Mouse (Mus musculus): ENCODE data around the gene Ccdc173. TPM values are rescaled to one million over a fixed set of nuclear protein-coding genes. Genes with fewer than 3 reads are reported as not detected.

The Ccdc173 gene
- polyA plus RNA-seq, 2 experiments from 2014 or later: 3.8 to 4.7 TPM

DNA sequence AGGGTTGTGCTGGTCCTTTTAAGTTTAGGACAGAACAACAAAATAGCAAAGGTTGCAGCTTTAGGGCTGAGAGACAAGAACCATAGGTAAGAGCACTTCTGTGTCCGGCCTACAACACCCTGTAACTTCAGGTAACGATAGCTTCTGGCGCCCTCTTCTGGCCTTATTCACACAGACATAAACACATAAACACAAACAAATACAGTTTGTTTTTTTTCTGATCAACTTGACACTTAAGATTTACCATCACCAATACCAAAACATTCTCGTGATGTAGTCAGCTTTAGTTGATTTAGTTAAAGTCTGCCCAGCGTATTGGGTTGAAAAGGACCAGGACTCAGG lies 10.6 kb downstream of the Ccdc173 start:
- peak; percentile 81 for ATAC-seq

DNA sequence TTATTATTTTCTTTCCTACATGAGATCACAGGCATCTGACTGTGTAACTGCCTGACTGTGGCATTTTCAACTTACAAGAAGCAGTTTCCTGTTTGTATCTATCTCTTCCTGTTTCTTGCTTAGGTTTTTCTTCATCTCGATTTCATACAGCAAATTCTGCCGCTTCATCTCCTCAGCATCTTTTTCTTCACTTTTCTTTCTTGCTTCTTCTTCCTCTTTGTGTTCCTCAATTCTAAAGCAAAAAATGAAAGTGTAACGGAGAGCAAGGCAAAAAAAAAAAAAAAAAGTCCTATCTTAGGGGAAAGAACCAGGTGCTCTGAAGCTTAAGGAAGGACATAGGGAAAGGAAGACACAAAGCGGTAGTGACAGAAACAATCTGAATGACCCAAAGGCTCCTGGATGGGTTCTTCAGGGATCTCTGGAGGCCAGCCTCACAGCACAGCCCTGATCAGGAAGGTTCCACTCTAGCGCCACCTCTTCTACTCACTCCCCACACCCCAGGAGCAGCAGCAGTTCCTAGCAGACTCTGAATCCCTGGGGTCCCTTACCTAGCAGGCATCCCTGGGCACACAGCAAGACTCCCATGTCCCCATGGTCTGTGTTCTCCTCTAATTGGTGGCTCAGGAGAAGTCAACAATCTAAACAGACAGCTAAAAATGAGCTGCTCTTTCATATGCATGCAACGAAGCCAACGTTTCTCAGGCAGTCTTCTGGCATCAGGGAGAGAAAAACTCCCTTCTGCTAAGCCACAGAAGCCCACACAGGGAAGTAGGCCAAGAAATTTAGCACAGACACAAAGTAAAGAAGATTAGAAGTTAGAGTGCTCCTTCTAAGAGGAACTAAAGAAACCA lies 11.2 kb downstream of the Ccdc173 start:
- peak; percentile 64 for ATAC-seq

DNA sequence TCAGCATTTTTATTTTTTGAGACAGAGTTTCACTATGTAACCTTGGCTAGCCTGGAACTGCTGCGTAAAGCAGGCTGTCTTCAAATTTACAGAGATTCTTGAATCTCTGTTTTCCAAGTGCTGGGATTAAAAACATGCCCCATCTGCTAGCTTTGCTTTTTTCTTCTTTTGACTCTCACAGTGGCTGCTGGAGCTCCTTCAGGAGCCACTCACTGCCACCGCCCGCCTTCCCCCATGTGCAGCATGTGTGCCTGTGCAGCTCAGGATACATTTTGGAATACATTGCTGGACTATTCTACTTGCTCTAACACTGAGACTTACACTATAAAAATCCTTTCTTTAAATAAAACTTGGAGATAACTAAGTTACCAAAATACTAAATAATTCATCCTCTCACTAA lies 16.0 kb downstream of the Ccdc173 start:
- no peak for ATAC-seq

DNA sequence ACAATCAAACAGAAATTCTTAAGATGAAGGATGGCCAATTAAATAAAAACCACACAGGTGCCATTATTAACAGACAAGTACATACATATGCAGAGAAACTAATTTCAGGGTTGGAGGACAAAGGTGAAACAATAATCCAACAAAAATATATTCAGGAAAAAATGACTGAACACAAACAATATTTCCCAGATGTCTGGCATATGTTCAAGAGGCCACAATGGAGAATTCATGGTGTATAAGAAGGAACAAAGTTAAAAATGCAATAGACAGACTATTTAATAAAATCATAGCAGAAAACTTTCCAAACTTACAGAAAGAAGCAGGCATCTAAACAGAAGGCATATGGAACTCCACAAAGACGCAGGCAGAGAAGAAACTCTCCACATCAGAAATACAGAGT lies 24.7 kb downstream of the Ccdc173 start:
- no peak for ATAC-seq

DNA sequence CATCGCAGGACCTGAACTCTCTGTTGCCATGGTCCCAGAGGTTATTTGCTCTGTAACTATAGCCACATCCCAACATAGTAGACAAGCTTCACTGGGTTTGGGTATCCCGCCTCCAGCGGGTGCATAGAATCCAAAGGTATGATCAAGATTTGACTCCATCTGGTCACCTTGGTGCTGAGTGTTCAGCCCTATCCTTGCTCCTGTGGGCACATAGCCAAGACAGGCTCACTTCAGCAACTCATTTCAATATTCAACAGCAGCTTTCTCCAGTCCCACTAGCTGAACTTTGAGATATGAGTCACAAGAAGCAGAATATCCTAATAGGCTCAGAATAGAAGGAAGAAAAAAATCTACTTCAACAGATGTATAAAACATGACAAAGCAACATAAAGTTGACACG lies 26.0 kb downstream of the Ccdc173 start:
- ATAC-seq: no peak

DNA sequence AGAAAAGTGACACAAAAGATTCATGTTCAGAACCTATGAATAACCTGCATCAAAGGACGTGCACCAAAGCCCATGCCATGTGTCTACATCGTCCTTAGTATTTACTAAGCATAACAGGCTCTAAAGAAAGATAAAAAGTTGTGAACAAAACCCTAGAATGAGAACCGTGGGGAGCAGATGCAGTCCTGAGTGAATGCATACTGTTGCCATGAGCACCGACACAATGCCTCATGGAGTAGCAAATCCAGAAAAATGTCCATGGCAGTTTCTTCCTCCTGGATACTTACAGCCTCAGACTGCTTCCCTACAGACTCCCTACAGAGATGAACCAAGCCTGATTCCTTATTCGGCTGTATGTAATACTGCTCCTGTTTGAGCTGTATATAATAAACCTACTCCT lies 28.4 kb downstream of the Ccdc173 start:
- ATAC-seq: no peak

DNA sequence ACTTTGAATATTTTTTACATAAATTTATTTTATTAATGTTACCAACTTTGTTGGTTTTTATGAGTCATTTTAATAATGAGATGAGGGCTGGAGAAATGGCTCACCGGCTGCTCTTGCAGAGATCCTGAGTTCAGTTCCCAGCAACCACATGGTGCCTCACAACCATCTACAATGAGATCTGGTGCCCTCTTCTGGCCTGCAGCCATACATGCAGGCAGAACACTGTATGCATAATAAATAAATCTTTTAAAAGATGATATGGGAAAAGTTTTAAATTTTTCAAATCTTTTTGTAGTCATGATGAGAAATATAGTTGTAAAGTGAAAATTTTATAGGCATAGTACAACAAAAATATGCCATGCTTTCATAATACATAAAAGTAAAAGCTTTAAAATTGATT lies 44.3 kb downstream of the Ccdc173 start:
- ATAC-seq: no peak

DNA sequence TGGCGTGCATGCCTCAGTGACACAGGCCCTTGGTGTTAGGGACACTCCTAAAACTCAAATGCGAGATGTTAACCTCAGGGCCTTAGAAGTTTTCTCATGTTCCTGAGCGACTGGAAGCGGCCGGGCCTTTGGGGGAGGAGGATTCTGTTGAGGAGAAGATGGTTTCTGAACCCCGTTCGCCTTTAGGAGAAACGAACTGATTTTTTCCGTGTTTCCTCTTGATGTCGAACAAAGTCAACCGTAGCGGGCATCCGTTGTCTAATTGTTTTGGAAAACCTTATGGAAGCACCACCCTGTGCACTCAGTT lies 65.9 kb downstream of the Ccdc173 start:
- peak; percentile 15 for ATAC-seq

DNA sequence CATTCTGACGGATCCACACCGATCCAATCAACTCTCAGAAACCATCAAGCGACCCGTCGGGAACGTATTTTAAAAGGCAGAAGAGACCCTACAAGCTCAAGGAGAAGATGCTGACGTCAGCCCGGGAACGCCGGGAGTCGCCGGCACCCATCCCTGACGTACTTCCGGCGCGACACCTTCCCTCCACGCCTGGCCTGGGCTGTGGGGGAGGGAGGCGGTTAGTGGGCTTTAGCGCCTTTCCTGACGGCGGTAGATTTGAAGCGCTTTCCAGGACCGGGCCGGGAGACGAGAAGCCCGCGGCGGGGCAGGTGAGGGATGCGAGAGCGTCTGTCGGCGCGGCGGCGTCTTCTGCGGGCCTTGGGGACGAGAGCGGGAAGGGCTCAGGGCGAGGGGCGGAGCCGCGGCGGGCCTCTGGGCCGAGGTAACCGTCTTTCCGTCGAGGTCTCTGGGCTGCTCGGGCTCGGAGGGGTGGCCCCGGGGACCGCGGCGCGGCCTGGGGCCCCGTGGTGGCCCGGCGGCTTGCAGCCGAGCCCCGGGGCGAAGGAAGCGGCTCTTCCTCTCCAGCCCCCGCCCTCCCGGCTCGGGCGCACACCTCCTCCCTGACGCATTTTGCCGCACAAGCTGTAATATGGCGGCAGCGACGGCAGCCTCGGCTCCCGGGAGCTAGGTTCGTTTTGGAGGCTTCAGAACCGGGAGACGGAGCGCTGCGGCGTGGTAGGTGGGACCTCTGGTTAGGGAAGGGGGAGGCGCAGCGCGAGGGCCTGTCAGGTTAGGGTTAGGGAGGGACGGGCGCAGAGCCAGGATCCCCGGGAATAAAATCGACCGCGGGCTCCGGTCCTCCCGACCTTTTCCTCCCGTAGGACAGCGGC lies 66.5 kb downstream of the Ccdc173 start:
- peak; percentile 87 for ATAC-seq

DNA sequence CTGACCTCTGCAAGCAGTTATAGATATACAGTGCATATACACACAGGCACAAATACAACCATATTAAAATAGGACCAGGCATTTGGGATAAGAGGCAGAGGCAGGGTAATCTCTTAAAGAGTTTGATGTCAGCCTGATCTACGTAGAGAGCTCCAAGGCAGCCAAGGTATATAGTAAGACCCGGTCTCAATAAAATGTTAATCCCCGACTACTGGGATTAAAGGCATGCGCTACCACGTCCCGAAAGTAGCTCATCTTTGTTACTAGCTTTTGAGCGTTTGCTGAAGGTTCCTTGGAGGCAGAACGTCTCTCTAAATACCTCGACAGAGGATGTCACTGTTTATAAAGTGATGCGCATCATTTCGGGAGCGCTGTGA lies 67.1 kb downstream of the Ccdc173 start, which contains the start of gene Ppig:
Gene Ppig (plus strand): TSS at position 273 of the 377 bp plus-strand sequence.
- peak; percentile 9 for ATAC-seq

DNA sequence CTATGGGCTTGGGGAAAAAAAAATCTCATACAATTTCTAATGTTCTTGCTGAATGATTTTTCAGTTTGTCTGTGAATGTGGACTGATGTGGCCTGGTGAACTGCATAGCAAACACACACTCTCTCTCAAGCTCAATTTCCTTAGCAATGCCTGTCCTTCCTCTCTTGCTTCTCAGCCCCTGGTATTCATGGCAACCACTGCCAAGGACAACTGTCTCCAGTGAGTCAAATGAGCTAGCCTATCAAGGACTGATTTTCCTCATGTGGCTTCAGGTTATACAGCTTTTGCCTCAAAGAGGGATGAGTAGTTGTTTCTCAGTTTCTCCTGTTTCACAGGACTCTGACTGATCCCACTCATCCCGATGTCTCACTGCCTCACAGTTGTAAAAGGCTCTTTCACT lies 70.3 kb downstream of the Ccdc173 start:
- ATAC-seq: no peak

DNA sequence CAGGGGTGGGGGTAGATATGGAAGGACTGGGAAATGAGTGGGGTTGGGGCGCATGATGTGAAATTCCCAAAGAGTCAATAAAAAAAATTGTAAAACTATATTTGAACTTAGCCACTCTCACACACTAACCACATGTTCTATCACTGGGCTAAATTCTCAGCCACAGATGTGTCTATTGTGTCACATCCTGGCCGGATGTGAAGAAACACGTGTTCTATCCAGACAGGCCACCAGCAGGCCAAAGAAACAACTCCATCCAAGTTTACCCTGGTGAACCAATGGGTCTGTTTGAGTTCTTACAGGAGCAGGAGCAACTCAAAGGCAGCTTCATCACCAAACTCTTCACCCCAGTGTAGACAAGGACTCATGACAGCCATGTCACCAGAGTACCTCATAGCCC lies 72.9 kb downstream of the Ccdc173 start:
- ATAC-seq: no peak

DNA sequence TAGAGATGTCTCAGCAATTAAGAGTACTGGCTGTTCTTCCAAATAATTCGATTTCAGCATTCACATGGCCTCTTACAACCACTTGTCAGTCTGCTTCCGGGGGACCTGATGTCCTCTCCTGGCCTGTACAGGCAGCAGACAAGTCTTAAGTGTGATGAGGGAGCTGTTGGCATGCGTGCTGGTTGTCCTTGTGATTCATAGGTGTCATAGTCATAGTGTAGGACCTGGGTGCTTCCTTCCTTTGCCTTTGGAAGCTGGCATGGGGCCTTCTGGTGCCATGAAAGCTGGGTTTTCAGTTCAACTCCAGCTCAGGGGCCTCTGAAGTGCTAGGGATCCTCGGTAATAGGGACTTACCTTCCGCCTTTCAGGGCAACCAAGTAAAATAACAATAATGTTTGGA lies 75.2 kb downstream of the Ccdc173 start:
- ATAC-seq: no peak

DNA sequence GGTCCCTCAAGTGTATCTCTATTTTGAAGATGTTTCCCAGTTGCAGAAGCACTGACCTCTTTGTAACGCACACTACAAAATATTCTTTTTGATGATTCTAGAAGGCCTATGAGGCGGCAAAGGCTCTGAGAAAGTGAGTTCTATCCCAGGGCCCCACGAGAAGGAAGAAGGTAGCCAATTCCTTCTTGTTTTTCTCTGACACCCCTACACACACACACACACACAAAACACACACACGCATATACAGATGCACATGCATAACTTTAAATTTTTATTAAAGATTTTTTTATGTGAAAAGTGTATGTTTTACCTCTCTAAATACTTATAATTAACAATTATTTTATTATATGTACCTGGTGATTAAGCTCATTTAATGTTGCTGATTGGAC lies 75.8 kb downstream of the Ccdc173 start:
- ATAC-seq: peak; percentile 16

DNA sequence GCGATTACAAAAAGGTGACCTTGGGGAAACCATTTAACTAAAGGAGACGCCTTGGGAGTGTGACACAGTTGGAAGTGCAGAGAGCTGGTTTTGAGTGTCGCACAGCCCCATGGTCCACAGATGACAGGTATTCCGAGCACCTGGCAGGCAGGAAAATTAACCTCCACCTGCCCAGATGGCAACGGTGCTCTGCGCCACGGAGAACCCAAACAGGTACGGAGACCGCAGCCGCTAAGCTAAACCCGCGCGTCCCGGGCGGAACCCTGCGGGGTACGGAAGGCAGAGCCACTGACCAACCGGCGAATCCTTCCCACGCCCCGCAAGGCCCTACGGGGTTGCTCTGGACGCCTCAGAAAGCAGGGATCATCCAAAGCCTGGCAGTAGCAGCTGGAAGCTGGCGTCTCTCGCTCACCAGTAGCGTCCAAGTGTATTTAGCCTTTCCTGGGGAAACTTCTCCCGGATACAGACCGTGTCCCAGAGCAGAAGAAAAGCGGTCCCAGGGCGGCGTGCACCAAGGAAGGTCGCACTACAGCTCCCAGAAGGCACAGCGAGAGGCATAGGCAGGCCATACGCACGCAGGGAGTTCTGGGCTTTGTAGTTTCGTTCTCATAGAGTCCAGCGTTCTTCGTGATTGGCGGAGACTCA lies 76.3 kb downstream of the Ccdc173 start, which contains the start of gene Fastkd1:
Gene Fastkd1 (minus strand): TSS at position 536 of the 645 bp plus-strand sequence.
- peak; percentile 100 for ATAC-seq

DNA sequence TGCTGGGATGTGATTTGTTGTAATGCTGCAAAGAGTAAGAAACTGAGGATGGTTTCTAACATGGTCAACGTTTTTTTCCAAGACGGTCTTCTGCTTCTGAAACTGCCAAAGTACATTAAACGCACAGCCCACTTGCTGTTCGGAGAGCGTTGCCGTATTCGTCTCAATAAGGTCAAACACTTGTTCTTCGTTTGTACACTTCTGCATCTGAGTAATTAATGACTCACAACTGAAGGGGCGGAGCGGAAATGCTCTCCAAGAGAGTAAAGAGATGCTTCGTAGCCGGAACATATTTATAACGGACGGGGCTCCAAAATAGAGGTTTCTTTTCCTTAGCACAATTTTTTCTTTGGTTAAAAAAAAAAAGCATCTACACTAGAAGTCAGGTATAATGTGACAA lies 77.2 kb downstream of the Ccdc173 start:
- no peak for ATAC-seq

Other genes with a start within 250 kb of the Ccdc173 start
- gene Lrp2, start 203.5 kb downstream of the Ccdc173 start, polyA plus RNA-seq (2017; shearing (Covaris generic)): under 1 TPM in 1 of 2 experiments, not detected in 1; 0.44 TPM
- under 1 TPM; 0.62 to 0.70 TPM for gene Bbs5, start 142.4 kb downstream of the Ccdc173 start, polyA plus RNA-seq (2017; shearing (Covaris generic))
- not detected for gene Klhl41, start 119.5 kb downstream of the Ccdc173 start, polyA plus RNA-seq (2017; shearing (Covaris generic))
- gene Fastkd1, start 76.1 kb downstream of the Ccdc173 start, polyA plus RNA-seq (2017; shearing (Covaris generic)): 10 to 100 TPM in 1 of 2 experiments, 1 to 10 TPM in 1; 8.4 to 10.6 TPM
- 100 to 1,000 TPM; 176 to 203 TPM for gene Ppig, start 67.0 kb downstream of the Ccdc173 start, polyA plus RNA-seq (2017; shearing (Covaris generic))
- 10 to 100 TPM; 44.8 to 47.8 TPM for gene Phospho2, start within 50 bp of the Ccdc173 start, polyA plus RNA-seq (2017; shearing (Covaris generic))
- under 1 TPM in 1 of 2 experiments, not detected in 1; 0.34 TPM for gene Klhl23, start 32.4 kb upstream of the Ccdc173 start, polyA plus RNA-seq (2017; shearing (Covaris generic))
- 100 to 1,000 TPM; 313 to 322 TPM for gene Ssb, start 72.0 kb upstream of the Ccdc173 start, polyA plus RNA-seq (2017; shearing (Covaris generic))
- 10 to 100 TPM; 57.9 to 63.0 TPM for gene Mettl5, start 96.0 kb upstream of the Ccdc173 start, polyA plus RNA-seq (2017; shearing (Covaris generic))
- 10 to 100 TPM; 13.1 to 16.7 TPM for gene Ubr3, start 107.7 kb upstream of the Ccdc173 start, polyA plus RNA-seq (2017; shearing (Covaris generic))
- gene Myo3b, start 249.6 kb upstream of the Ccdc173 start, polyA plus RNA-seq (2017; shearing (Covaris generic)): 10 to 100 TPM in 1 of 2 experiments, 1 to 10 TPM in 1; 8.3 to 12.4 TPM

Measured in activated CD4-positive, CD25-positive, alpha-beta regulatory T cell, adult 4 months (primary cell).